Mouse (Mus musculus) kidney, postnatal 25 days (tissue): ENCODE data around the gene Gpr183.

Experiments used
- DNase-seq, 2 experiments: peaks; one replicate each; pipeline ENCODE4 v3.0.0; 2021; ENCODE audit warnings: mixed read lengths in 2 of 2

Gene Gpr183

DNA sequence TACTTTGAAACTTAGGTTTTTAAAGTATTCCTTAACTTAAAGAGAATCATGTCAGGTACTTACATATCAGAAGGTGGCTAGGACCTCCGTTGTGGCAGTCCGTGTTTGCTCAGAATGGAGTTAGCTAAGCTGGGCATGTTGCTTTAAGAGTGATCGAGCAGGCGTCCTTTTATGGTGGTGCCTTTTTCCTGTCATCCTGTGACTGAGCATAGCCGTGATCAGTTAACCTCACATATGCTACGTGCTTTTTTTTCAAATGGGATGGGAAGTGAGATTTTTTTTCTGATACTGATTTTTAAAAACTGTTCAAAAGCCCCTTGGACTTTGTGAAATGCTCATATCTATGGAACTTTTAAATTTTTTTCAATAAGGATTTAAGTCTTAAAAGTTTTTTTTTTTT, at the start of gene Gpr183:
Gpr183 (minus strand) TSS at position 206 of the 400 bp plus-strand sequence.
- DNase-seq = no peak

GRCm38 (mm10) chr14:122013417-122013951, 48.5 kb upstream of the Gpr183 start:
- no peak for DNase-seq

GRCm38 (mm10) chr14:122012814-122013213, 47.8 kb upstream of the Gpr183 start:
- no peak for DNase-seq

- DNase-seq = no peak
Measured at GRCm38 (mm10) chr14:122012193-122012592, 47.2 kb upstream of the Gpr183 start.

GRCm38 (mm10) chr14:122011768-122012167, 46.8 kb upstream of the Gpr183 start:
- no peak for DNase-seq

DNA sequence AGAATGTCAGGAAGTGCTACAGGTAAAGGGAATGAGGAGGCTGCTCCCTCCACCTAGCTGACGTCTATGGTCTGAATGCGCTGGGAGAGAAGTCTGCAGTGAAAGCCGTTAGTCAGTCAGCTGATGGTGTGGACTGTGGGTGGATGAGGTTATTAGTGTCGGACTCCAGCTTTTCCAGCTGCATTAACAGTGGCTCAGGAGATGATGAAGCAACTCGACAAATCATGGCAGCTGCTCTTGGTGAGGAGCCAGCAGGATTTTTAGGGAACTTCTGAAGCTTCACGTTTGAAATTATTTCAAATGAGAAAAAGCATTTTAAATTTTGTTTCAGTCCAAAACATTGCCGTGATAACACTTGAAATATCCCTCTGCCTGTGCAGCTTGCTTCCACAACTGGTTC, 45.3 kb upstream of the Gpr183 start:
- no peak for DNase-seq

DNA sequence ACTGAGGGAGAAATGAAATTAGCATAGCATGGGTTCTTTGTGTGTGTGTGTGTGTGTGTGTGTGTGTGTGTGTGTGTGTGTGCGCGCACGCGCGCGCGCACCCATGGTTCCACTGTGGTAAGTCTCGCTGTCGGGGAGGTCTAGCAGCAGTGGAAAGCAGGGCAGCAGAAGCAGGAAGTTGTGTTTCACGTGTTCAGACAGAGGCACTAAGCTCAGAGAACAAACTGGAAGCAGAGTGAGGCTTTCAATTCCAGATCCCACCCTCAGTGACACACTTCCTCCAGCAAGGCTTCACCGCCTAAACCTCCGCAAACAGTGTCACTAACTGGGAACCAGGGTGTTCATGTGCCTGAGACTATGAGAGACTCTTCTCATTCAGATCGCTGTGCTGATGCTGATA, 44.5 kb upstream of the Gpr183 start:
- no peak for DNase-seq

DNA sequence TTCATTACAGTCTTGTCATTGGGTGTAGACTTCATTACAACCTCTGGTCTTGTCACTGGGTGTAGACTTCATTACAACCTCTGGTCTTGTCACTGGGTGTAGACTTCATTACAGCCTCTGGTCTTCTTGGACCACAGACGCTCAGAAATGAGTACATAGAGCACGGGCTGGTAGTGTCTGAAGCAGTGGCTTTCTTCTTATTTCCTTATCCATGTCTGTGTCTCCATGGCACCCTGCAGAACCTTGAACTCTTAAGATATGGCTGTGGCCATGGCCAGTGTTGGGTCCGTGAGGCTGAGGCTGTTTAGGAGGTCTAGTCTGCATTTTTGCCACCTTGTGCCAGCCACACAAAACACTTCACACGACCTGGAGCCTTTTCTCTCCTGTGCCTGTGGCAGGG, 43.3 kb upstream of the Gpr183 start:
- no peak for DNase-seq

- no peak for DNase-seq
Measured at GRCm38 (mm10) chr14:122003812-122004211, 38.8 kb upstream of the Gpr183 start.

DNA sequence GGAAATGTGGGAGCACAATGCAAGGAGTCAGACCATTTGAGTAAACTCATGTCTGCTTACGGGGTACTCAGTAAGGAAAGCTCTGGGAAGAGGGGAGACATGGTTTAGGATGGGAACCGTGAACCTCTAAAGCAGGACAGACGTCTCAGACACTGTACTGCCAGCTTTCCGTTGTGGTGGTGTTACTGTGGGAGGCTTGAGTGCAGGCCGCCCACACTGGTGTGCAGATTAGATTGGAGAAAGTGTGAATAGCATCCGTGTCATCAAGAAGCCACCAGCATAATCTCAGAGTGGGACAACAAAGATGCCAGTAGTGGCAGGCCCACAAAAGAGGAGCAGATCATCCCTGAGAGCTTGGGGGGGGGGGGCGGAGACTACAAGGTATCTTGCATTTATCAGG, 37.2 kb upstream of the Gpr183 start:
- no peak for DNase-seq

GRCm38 (mm10) chr14:122000346-122001105, 35.5 kb upstream of the Gpr183 start:
- DNase-seq = peak in 1 of 2 experiments; percentile 11

GRCm38 (mm10) chr14:121999455-121999854, 34.5 kb upstream of the Gpr183 start:
- peak in 1 of 2 experiments; percentile 28 for DNase-seq

- peak; percentile 92 for DNase-seq
Measured at GRCm38 (mm10) chr14:121996786-121997185, 31.8 kb upstream of the Gpr183 start.

DNA sequence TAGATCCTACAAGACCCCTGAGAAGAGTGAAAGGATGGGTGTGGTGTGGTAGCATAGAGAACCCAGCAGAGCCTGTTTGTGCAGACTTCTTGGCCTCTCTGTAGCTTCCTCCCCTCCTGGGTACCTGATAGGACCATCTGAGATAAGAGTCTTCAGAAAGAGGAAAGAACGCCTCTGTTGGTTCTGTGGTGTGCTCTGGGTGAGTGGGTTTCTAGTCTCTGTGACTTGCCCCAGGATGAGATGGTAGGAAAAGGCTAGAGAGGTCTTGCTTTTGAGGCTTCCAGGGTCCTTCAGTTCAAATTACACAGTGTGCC, 30.5 kb upstream of the Gpr183 start:
- DNase-seq = no peak

DNA sequence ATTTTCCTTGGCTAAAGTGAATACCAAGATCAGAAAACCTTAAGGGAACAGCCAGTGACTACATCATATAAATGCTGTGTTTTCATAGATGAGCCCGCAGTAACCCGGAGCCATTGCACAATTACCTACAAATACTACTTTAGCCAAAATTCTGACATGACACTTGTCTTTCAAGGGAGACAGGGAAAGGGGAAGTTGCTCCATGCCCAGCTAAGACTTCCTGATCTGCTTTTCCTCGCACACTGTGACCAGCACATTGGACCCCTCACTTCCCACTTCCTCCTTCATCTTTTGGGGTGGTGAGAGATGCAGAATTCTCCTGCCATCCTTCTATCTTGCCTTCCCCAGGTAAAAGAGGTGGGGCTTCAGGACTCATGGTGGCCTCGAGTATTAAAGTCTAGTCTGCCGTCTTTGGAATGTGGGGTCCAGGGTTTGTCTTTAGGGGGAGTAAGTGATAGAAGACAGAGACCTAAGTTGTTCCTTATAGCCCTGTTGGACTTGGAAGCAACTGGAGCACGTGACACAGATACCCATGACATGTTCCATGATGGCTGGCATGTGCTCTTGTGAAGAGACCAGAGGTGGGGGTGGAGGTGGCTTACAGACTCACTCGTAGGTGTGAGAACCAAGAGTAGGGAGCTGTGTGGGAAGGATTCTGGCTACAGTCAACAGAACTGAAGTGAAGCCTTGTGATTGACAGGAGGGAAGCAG, 30.0 kb upstream of the Gpr183 start:
- DNase-seq = no peak

- no peak for DNase-seq
Measured at GRCm38 (mm10) chr14:121994171-121994700, 29.2 kb upstream of the Gpr183 start.

DNA sequence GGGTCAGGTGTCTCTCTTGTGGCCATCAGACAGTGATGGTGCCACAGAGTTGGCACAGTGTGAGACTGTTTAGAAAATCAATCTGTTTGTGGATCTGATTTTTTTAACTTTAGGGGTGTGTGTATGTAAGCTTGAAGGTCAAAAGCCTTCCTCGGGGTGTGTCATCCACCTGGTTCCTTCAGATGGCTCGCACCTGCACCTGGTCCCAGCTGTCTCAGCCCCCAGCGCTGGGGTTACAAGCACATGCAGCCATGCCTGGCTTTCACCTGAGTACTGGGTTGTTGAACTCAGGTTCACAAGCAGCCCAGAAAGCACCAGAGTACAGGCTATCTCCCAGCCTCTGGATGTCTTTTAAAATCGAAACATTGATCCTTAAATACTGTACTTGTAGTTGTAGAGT, 28.6 kb upstream of the Gpr183 start:
- DNase-seq = no peak

- DNase-seq = no peak
Measured at GRCm38 (mm10) chr14:121992395-121993280, 27.6 kb upstream of the Gpr183 start.

- DNase-seq = no peak
Measured at GRCm38 (mm10) chr14:121991921-121992320, 26.9 kb upstream of the Gpr183 start.

- no peak for DNase-seq
Measured at GRCm38 (mm10) chr14:121990897-121991296, 25.9 kb upstream of the Gpr183 start.

DNA sequence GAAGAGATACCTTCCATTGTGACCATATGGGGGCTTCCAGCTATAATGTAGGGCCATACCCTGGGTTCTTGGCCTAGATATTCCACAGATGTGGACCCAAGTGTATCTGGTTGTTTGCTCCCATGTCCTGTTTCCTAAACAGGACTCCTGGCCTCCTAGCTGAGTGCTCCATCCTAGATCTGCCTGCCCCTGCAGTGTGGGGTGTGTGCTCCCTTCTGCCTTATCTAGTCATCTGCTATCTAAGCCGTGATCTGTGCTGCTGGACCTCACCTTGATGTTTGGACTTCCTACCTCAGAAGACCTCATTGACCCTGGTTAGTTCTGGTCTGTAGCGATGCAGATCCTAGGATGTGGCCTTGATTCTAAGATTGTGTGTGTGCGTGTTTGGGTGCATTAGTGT, 24.9 kb upstream of the Gpr183 start:
- no peak for DNase-seq

GRCm38 (mm10) chr14:121989331-121989730, 24.3 kb upstream of the Gpr183 start:
- peak; percentile 24 to 48 for DNase-seq

- DNase-seq = no peak
Measured at GRCm38 (mm10) chr14:121987691-121988090, 22.7 kb upstream of the Gpr183 start.
